Mouse (Mus musculus): ENCODE measurements around the gene Ak5. TPM values are rescaled to one million over a fixed set of nuclear protein-coding genes. Genes with fewer than 3 reads are reported as not detected.

Ak5 gene
- polyA plus RNA-seq, 1 experiment, result 9.7 TPM

DNA sequence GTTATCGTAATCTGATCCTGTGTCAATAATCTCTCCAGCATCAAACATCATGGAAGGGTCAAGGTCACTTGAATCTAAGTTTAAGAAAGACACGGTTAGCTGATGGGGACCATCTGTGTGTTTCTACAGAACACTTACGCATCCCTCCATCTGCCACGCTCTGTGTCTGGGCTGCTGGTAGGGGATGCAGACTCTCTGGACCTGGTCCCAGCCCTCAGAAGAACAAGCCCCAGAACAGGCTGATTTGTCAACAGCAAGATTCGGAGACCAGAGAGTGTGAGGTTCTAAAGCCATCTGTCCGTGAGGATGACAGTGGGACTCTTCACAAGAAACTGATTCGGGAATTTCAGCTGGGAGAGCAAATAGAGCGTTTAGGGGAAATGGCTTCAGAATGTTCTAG, 141.4 kb downstream of the Ak5 start:
- TF ChIP-seq CTCF (IDR thresholded peaks at IDR 0.05; ENCODE audit: borderline replicate concordance, insufficient read depth, low read depth, low read length) (no peak), POLR2A (IDR thresholded peaks at IDR 0.05; ENCODE audit: borderline replicate concordance, insufficient read depth, low read length) (no peak)
- 21% methylated on average over 8 of the region's 8 CpGs for WGBS
- Histone ChIP-seq H3K27ac (ENCODE audit: insufficient read depth, low read length) (no peak overlapping the region), H3K4me1 (ENCODE audit: control insufficient read depth, insufficient read depth, low read length) (no peaks in the 10 kb centered on the region), H3K27me3 (ENCODE audit: control insufficient read depth, insufficient read depth, low read length) (no peaks in the 10 kb centered on the region), H3K4me3 (replicated peaks; ENCODE audit: insufficient read depth, low read depth, low read length) (no peak overlapping the region)
- DNase-seq, result peak in 1 of 2 experiments; percentile 13

GRCm38 (mm10) chr3:152523315-152523638, 144.9 kb downstream of the Ak5 start:
- no peaks in the 10 kb centered on the region for H3K27me3 ChIP-seq (ENCODE audit: control insufficient read depth, insufficient read depth, low read length)

GRCm38 (mm10) chr3:152522634-152523314, 145.4 kb downstream of the Ak5 start:
- TF ChIP-seq POLR2A (IDR thresholded peaks at IDR 0.05; ENCODE audit: borderline replicate concordance, insufficient read depth, low read length), result no peak
- TF ChIP-seq CTCF (IDR thresholded peaks at IDR 0.05; ENCODE audit: borderline replicate concordance, insufficient read depth, low read depth, low read length), result no peak
- no peak overlapping the region for H3K4me3 ChIP-seq (replicated peaks; ENCODE audit: insufficient read depth, low read depth, low read length)
- H3K4me1 ChIP-seq (ENCODE audit: control insufficient read depth, insufficient read depth, low read length), result no peaks in the 10 kb centered on the region
- no peak overlapping the region for H3K27ac ChIP-seq (ENCODE audit: insufficient read depth, low read length)
- DNase-seq, result no peak
- 78% methylated on average over 6 of the region's 6 CpGs for WGBS
- H3K27me3 ChIP-seq (ENCODE audit: control insufficient read depth, insufficient read depth, low read length), result no peaks in the 10 kb centered on the region

More at GRCm38 (mm10) chr3:152523315-152523638, 144.9 kb downstream of the Ak5 start:
- Histone ChIP-seq H3K4me1 (ENCODE audit: control insufficient read depth, insufficient read depth, low read length) (no peaks in the 10 kb centered on the region), H3K27ac (ENCODE audit: insufficient read depth, low read length) (no peak overlapping the region), H3K4me3 (replicated peaks; ENCODE audit: insufficient read depth, low read depth, low read length) (no peak overlapping the region)
- no peak for DNase-seq
- TF ChIP-seq CTCF (IDR thresholded peaks at IDR 0.05; ENCODE audit: borderline replicate concordance, insufficient read depth, low read depth, low read length) (no peak), POLR2A (IDR thresholded peaks at IDR 0.05; ENCODE audit: borderline replicate concordance, insufficient read depth, low read length) (no peak)
- WGBS, result 67% methylated on average over 4 of the region's 4 CpGs

- Histone ChIP-seq H3K4me3 (replicated peaks; ENCODE audit: insufficient read depth, low read depth, low read length) (no peak overlapping the region), H3K27ac (ENCODE audit: insufficient read depth, low read length) (no peak overlapping the region), H3K4me1 (ENCODE audit: control insufficient read depth, insufficient read depth, low read length) (no peaks in the 10 kb centered on the region), H3K27me3 (ENCODE audit: control insufficient read depth, insufficient read depth, low read length) (no peaks in the 10 kb centered on the region)
- 67% methylated on average over 7 of the region's 7 CpGs for WGBS
- DNase-seq, result no peak
- no peak for TF ChIP-seq POLR2A (IDR thresholded peaks at IDR 0.05; ENCODE audit: borderline replicate concordance, insufficient read depth, low read length)
- no peak for TF ChIP-seq CTCF (IDR thresholded peaks at IDR 0.05; ENCODE audit: borderline replicate concordance, insufficient read depth, low read depth, low read length)
Measured at GRCm38 (mm10) chr3:152521054-152521453, 147.1 kb downstream of the Ak5 start.

GRCm38 (mm10) chr3:152520074-152520473, 148.1 kb downstream of the Ak5 start:
- no peak for TF ChIP-seq CTCF (IDR thresholded peaks at IDR 0.05; ENCODE audit: borderline replicate concordance, insufficient read depth, low read depth, low read length)
- TF ChIP-seq POLR2A (IDR thresholded peaks at IDR 0.05; ENCODE audit: borderline replicate concordance, insufficient read depth, low read length), result no peak
- Histone ChIP-seq H3K4me1 (ENCODE audit: control insufficient read depth, insufficient read depth, low read length) (no peaks in the 10 kb centered on the region), H3K27me3 (ENCODE audit: control insufficient read depth, insufficient read depth, low read length) (no peaks in the 10 kb centered on the region), H3K27ac (ENCODE audit: insufficient read depth, low read length) (no peak overlapping the region), H3K4me3 (replicated peaks; ENCODE audit: insufficient read depth, low read depth, low read length) (no peak overlapping the region)
- 78% methylated on average over 3 of the region's 3 CpGs for WGBS
- DNase-seq, result no peak

- 91% methylated on average over 10 of the region's 10 CpGs for WGBS
- TF ChIP-seq POLR2A (IDR thresholded peaks at IDR 0.05; ENCODE audit: borderline replicate concordance, insufficient read depth, low read length) (no peak), CTCF (IDR thresholded peaks at IDR 0.05; ENCODE audit: borderline replicate concordance, insufficient read depth, low read depth, low read length) (no peak)
- H3K27ac ChIP-seq (ENCODE audit: insufficient read depth, low read length), result no peak overlapping the region
Measured at GRCm38 (mm10) chr3:152519556-152519955, 148.6 kb downstream of the Ak5 start.

DNA sequence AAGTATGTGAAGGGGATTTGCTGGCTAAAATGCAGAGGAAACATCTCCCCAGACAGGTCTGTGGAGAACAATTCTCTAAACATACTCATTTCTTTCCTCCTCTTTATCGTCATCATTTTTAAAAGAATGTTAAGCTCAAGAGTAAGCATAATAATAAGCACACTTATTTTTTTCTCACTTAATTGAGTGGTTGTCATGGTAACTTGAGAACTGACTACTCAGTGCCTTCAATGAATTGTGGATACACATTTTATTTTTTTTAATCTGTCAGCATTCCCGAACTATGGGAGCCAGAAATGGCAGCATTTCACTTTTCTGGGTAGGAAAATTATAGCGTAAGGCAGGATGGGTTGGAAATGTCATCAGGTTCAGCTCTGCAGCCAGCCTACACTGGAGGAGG, 151.6 kb downstream of the Ak5 start:
- TF ChIP-seq CTCF (IDR thresholded peaks at IDR 0.05; ENCODE audit: borderline replicate concordance, insufficient read depth, low read depth, low read length), result no peak
- no peak for DNase-seq
- Histone ChIP-seq H3K4me1 (ENCODE audit: control insufficient read depth, insufficient read depth, low read length) (no peaks in the 10 kb centered on the region), H3K27ac (ENCODE audit: insufficient read depth, low read length) (no peak overlapping the region), H3K27me3 (ENCODE audit: control insufficient read depth, insufficient read depth, low read length) (no peaks in the 10 kb centered on the region), H3K4me3 (replicated peaks; ENCODE audit: insufficient read depth, low read depth, low read length) (no peak overlapping the region)
- WGBS, result 66% methylated on average over 3 of the region's 3 CpGs

More at GRCm38 (mm10) chr3:152519556-152519955, 148.6 kb downstream of the Ak5 start:
- H3K4me1 ChIP-seq (ENCODE audit: control insufficient read depth, insufficient read depth, low read length), result no peaks in the 10 kb centered on the region
- H3K27me3 ChIP-seq (ENCODE audit: control insufficient read depth, insufficient read depth, low read length), result no peaks in the 10 kb centered on the region
- H3K4me3 ChIP-seq (replicated peaks; ENCODE audit: insufficient read depth, low read depth, low read length), result no peak overlapping the region
- DNase-seq, result no peak

DNA sequence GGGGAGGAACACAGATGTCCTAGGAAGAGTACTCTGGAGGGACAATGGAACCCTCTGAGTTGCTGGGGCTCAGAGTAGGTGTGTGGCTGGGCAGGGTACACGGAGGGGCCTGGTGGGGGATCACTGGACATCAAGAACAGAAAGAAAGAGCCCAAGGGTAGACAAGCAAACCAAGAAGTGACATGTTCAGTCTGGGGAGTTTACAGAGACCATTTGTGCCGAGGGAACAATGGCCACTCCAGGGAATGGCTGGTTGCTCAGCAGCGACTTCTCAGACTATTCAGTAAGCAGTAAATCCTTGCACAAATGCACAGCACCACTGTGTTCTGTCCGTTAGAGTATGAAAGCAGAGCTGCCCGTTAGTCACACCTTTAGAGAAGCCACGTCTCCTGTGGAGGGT, 152.2 kb downstream of the Ak5 start:
- WGBS, result 20% methylated on average over 6 of the region's 6 CpGs
- no peaks in the 10 kb centered on the region for H3K27me3 ChIP-seq (ENCODE audit: control insufficient read depth, insufficient read depth, low read length)
- H3K4me1 ChIP-seq (ENCODE audit: control insufficient read depth, insufficient read depth, low read length), result no peaks in the 10 kb centered on the region
- no peak for DNase-seq
- TF ChIP-seq POLR2A (IDR thresholded peaks at IDR 0.05; ENCODE audit: borderline replicate concordance, insufficient read depth, low read length), result no peak
- no peak for TF ChIP-seq CTCF (IDR thresholded peaks at IDR 0.05; ENCODE audit: borderline replicate concordance, insufficient read depth, low read depth, low read length)
- H3K27ac ChIP-seq (ENCODE audit: insufficient read depth, low read length), result no peak overlapping the region
- no peak overlapping the region for H3K4me3 ChIP-seq (replicated peaks; ENCODE audit: insufficient read depth, low read depth, low read length)
